Mouse (Mus musculus) limb, embryonic 14.5 days (tissue): ENCODE measurements at regions not wholly inside any gene's neighbourhood (a gene's known extent, or its start where the extent isn't known, plus 50 kb on each side); places are given as distances from the start of the nearest gene placed in this dataset.

Experiments
- ATAC-seq: fragments of 200-750 bp; cut with Nextera tagmentation; 2 replicates; pipeline ENCODE4 v1.8.0; 2017; ENCODE audit warnings: low read depth, moderate number of reproducible peaks, moderate TSS enrichment; ENCODE audit not compliant: low FRiP score
- DNase-seq: peaks from one replicate; pipeline ENCODE4 v3.0.0-alpha.2; 2015; ENCODE audit warnings: low spot score
- H3K27ac ChIP-seq: fragments of 300-500 bp; sonication (generic); replicated peaks from 2 replicates; pipeline ENCODE4 v1.5.1; 2014; ENCODE audit warnings: low read depth, mild to moderate bottlenecking, low read length, moderate library complexity, mixed read lengths
- H3K27me3 ChIP-seq: fragments of 300-500 bp; sonication (generic); 2 replicates; pipeline ENCODE4 v1.6.1; 2014; ENCODE audit warnings: low read length, mixed read lengths; ENCODE audit not compliant: control insufficient read depth, insufficient read depth
- H3K36me3 ChIP-seq: fragments of 300-500 bp; sonication (generic); 2 replicates; pipeline ENCODE4 v1.6.1; 2014; ENCODE audit warnings: mild to moderate bottlenecking, low read length, moderate library complexity, mixed read lengths; ENCODE audit not compliant: control insufficient read depth, insufficient read depth
- H3K4me1 ChIP-seq: fragments of 300-500 bp; sonication (generic); 2 replicates; pipeline ENCODE4 v1.6.1; 2014; ENCODE audit warnings: antibody characterized with exemption, low read length, mixed read lengths; ENCODE audit not compliant: control insufficient read depth, insufficient read depth
- H3K4me2 ChIP-seq: fragments of 300-500 bp; sonication (generic); replicated peaks from 2 replicates; pipeline ENCODE4 v1.6.1; 2014; ENCODE audit warnings: low read depth, mild to moderate bottlenecking, low read length, moderate library complexity; ENCODE audit not compliant: severe bottlenecking
- H3K4me3 ChIP-seq: fragments of 300-500 bp; sonication (generic); replicated peaks from 2 replicates; pipeline ENCODE4 v1.5.1; 2014; ENCODE audit warnings: low read length
- H3K9ac ChIP-seq: fragments of 300-500 bp; sonication (generic); 2 replicates; pipeline ENCODE4 v1.6.1; 2014; ENCODE audit warnings: mild to moderate bottlenecking, low read depth, low read length, moderate library complexity; ENCODE audit not compliant: severe bottlenecking
- H3K9me3 ChIP-seq: fragments of 300-500 bp; sonication (generic); 2 replicates; pipeline ENCODE4 v1.6.1; 2016; ENCODE audit warnings: low read length; ENCODE audit not compliant: control insufficient read depth
- POLR2A ChIP-seq: fragments of 200-500 bp; IDR thresholded peaks from 2 replicates; pipeline ENCODE4 v1.8.0; 2012; ENCODE audit warnings: inconsistent platforms, mild to moderate bottlenecking, moderate library complexity, borderline replicate concordance; ENCODE audit not compliant: insufficient read depth, insufficient read length; ENCODE audit errors: extremely low read depth
- WGBS: fragments of 180-500 bp; shearing (Covaris S2); extraction: QIAGEN DNeasy Blood & Tissue Kit; methylation state at CpG from one replicate; pipeline ENCODE4 v1.1.7; 2014; 5-methylcytosine and 5-hydroxymethylcytosine counted together

- no peaks in the 10 kb centered on the region for H3K36me3 ChIP-seq
- no peak for ATAC-seq
- H3K4me2 ChIP-seq: no peak overlapping the region
- H3K9ac ChIP-seq: no peak overlapping the region
- no peak for TF ChIP-seq POLR2A
- no peaks in the 10 kb centered on the region for H3K27me3 ChIP-seq
- H3K27ac ChIP-seq: no peak overlapping the region
- 67% methylated on average over 3 of the region's 3 CpGs for WGBS
- no peaks in the 10 kb centered on the region for H3K9me3 ChIP-seq
- H3K4me1 ChIP-seq: no peaks in the 10 kb centered on the region
- H3K4me3 ChIP-seq: no peak overlapping the region
- DNase-seq: no peak
These were observed 58.8 kb upstream of the 1700025G04Rik start for GRCm38 (mm10) chr1:152148731-152149130.

GRCm38 (mm10) chr1:152140175-152140574 is 50.2 kb upstream of the 1700025G04Rik start:
- Histone ChIP-seq H3K27me3 (no peaks in the 10 kb centered on the region), H3K9me3 (peaks cover 4% of the 10 kb centered on the region; the same call in 1 of the 2 replicates), H3K27ac (no peak overlapping the region), H3K4me2 (no peak overlapping the region), H3K4me3 (no peak overlapping the region), H3K36me3 (no peaks in the 10 kb centered on the region), H3K4me1 (no peaks in the 10 kb centered on the region), H3K9ac (no peak overlapping the region)
- no peak for TF ChIP-seq POLR2A
- DNase-seq: no peak
- WGBS: 81% methylated on average over 5 of the region's 5 CpGs
- no peak for ATAC-seq
